Mouse (Mus musculus) left cerebral cortex, adult 9 months (tissue): ENCODE measurements around the gene Ncor2.

Source experiments
- DNase-seq, 2 experiments: peaks; one replicate each; pipeline ENCODE4 v3.0.0; 2022; ENCODE audit warnings: low spot score in 2 of 2

Ncor2 gene

DNA sequence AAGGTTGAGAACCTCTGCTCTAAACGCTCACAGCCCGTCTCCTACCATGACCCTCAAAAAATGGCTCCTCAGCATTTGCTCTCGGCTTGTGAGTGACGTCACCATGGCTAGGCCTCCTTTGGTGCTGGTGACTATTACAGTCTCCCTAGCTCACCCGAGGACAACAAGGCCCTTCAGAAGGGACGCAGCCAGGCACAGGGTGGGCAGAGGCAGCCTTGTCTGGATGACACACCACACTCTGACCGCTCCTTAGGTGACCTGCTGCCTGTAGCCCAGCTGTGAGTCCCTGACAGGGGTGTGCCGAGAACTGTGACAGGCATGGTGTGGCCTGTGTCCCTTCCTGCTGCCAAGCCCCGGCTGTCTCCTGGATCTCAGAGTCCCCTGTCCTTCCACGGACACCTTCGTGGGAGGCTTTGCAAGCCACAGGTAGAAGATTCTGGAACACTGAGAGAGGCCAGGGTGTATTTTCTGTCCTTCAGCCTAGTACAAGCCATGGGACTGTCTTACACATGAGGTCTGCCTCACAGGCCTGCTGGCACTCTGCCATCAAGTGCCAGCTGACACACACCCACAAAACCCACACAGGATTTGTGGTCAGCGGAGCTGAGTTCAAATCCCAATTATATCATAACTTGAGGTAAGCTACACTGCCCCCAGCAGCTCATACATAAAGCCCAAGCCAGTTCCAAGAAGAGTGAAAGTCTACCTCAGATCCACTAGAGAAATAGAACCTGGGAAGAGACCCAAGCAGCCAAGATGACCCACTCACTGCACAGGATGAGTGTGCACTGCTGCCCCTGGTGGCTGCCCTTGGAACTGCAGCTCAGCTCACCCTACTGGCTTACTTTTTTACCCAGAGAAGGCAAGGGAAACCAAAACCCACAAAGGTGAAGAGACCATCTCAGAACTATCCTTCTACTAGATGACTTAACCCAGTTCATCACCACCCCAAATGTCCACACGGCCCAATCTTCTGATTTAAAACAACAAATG is 112.2 kb downstream of the Ncor2 start:
- DNase-seq, result peak in 1 of 2 experiments; percentile 89

DNA sequence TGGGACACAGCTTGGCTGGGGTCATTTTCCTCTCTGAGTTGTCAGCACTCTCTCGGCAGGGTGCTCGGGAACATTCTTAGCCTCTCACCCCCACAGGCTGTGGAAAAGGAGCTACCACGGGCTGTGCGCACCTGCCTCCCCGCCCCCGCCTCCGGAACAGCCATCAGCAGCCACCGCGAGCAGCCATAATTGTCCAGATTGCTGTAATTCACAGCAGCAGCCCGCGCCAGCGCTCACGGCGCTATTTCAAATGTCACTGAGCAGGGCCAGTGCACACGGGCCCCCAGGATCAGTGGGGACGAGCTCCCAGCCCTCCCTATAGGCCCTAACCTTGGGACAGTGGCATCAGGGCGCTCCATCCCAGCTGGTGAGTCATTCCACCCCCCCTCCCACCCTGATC is 116.0 kb downstream of the Ncor2 start:
- peak in 1 of 2 experiments; percentile 73 for DNase-seq

DNA sequence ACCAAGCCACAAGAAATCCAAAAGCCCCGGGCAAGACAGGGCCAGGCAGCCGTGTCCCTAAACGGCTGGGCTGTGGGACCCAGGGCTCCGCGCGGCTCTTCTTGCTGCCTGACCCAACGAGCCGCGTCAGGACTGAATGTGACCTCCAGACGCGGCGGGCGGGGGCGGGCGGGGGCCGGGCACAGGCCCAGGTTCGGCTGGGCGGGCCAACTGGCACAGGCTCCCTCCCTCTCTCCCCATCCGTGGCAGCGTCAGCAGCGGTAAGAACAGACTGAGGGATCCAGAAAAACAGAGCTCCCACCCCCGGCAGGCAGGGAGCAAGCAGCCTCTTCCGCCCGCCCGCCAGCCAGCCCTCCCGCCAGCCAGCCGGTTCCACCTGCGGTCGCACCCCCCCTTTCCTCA is 120.8 kb downstream of the Ncor2 start:
- DNase-seq, result peak; percentile 69 to 76

DNA sequence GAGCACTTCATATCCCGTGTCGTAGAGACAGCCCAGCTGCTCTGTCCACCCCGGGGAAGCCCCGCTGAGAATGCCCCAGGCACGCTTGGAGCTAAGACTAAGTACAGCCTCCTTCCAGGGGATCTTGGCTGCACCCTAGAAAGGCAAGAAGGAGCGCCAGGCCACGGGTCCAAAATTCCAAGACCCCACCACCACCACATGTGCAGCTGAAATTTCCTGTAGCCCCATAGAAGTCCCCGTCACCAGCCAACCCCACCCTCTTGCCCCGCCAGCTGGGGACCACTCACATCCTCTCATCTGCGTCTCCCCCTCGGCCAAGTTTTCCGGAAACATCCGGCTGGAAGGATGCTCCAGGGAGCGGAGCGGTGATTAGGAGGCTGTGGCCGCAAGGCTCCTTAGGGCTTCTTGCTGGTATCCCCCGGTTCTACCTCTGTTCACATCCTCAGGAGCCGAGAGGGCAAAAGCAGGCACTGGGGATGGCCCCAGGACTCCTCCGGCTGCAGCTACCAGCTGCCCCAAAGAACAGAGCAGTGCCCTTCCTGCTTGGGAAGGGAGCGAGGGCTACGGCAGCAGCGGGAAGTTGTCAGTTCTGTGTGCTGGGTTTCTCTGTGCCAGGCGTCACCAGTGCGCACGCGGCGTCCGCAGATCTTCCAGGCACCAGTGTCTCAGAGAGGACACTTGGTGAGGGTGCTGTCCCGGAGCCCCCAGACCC is 121.3 kb downstream of the Ncor2 start:
- no peak for DNase-seq

DNA sequence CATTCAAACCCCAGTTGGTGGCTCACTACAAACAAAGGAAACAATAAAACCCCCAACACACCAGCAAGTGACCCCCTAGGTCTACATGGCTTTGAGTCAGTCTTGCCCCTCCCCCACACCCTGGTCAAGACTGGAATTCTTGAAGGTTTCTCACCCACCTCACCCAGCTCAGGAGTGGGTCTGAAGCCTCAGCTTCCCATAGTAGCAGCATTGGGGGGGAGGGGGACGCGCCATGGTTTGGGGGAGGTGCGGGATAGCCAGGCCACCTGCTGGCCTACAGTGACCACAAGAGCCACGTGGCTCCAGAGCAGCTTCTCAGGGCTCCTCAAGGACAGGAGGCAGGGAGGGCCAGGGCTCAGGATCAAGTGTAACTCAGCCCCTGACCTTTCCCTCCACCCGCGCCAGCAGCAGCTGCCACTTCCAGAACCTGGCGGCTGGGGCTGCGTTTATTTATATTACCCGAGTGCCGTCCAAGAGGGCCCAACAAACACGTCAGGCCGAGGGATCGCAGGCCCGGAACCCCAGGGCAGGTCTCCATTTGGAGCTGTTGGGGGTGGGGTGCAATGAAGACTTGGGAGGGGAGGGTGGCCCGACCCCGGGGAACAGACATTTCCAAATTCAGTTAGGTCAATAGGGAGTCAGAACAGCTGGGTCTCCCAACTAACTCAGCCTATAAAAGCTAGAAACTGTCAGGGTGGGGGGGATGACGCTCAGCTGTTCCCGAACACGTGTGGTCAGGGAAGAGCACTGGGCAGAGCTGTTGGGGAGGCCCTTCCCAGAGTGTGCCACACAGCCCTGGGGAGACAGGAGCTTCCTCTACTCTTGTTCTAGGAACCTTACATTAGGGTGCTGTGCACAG is 122.1 kb downstream of the Ncor2 start:
- no peak for DNase-seq

DNA sequence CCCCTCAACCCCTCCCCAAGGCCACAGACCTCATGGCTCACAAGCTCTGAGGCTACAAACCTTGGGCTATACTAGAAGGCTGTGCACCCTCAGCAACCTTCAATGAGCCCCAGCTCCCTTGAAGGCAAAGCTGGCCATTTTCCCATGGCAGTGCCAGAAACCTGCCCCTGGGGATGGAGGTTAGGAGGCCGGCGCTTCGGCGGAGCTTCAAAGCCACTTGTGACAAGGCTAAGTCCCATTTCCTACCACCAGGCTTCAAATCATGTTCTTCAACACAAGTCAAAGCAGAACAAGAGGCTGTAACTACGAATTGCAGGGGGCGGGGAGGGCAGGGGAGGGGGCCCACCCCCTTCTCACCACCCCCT is 122.7 kb downstream of the Ncor2 start:
- DNase-seq, result no peak

DNA sequence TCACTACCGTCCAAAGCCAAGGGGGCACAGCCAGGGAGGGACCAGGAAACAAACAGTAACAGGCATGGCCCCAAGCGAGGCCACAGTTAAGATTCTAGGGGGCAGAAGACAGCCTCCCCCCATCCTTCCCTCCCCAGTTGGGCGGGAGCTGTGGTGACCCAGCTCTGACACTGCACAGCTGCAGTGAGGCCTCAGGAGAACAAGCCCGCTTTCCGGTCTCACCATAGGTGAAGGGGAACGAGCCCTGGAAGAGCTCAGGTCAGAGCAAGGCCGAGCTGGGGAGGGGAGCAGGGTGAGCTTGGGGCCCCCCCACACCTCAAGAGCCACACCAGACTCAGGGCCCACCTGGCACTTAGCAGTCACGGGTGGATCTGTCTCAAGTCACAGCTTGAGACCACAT is 123.1 kb downstream of the Ncor2 start:
- DNase-seq, result no peak

DNA sequence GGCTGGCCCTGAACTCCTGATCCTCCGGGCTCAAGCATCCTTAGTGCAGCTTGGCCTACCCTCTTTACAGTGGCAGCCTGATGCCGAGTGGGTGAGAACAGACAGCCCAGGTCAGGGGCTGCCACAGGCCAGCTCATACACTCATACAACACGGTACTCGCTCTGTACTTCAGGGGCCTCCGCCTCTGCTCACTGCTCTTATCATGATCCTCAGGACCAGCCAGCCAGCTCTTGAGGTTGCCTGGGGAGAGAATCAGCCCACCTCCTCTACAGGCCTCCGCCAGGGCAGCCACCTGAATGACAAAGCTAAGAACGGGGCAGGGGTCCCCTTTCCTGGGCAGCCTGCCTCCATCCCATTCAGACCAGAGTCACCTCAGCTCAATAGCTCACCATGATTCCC is 125.4 kb downstream of the Ncor2 start:
- DNase-seq, result no peak

DNA sequence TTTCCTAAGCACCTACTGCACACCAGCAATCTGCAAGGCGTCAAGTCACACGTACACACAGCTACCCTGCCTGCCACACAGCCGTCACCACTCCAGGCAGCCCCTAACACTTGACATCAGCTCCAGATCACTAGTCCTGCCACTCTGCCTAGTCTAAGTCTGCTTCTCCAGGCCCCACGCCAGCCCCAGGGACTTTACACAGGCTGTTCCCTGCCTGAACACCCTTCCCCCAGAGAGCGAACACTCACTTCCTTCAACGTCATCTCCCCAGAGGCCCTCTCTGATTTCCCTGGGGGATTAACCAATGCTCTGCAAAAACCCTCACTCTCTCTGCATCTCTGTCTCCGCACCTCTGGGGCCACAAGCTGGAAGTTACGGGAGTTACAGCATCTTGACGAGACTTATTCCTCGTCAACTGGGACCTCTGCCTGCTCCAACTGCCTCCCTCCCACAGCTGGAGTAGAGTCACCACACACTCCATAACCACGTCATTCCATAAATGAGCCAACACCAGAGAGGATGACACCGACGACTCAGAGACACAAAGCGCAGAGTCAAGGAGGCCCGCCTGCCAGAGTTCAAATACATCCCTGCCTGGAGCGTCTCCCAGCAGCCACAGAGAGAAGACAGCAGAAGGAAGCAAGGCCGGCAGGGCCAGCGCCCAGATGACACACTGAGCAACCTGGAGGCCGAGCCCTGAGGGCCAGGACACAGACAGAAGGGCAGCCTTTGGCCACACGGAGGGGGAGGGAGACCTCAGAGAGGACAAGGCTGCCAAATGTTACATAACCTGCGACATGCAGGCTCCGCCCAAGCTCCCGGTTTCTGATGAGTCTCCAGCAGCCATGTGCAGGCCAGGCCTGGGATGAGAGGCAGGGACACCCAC is 126.2 kb downstream of the Ncor2 start:
- peak in 1 of 2 experiments; percentile 60 for DNase-seq

DNA sequence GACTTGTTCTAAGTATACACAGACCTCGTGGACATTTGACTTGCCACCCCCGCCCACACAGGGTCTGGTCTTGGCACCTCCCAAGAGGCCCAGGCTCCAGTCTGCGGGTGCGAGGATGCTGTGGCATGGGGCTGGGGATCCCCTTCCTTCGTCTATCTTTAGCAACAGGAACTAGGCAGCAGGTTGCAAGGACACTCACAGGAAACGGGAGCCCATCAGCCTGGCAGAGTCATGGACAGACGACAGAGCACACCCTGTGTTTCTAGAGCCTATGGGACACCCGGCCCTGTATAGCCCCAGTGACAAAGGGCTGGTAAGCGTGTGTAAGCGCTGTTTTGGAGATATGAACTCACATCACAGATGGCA is 126.8 kb downstream of the Ncor2 start:
- DNase-seq, result peak in 1 of 2 experiments; percentile 55

DNA sequence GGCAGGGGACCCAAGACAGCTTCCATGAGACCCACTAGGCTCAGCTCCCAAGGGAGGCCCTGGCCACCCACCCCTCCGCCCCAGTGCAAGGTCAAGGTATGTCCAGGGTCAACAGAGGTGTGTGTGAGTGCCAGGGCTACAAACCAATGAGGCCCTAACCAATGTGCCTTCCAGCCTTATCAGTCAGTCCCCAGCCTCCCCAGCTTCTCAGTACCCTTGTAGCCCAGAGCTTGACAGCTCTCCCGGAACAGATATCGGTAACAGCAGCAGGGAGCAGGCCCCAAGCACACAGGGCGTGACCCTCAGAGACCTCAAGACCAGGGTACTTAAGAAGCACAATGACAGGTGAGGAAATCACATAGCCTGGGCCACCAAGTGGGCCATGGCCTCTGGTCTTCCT is 129.5 kb downstream of the Ncor2 start:
- DNase-seq, result no peak

DNA sequence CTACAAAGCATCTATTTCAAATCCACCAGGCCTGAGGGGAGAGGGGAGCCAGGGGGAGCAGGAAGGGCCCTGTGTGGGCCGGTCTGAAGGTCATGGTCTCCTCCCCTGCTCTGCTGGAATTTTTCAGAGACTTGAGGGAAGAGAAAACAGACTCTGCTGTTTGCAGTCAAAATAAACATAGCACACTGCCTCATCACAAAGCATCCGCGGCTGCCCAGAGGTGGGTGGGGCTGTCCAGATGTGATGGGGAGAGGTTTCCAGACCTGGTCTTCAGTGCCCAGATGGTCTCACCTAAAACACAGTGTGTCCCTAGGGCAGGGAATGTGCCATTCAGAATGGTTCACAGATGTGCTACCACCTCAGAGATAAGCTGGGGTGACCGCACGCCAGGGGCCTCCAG is 132.6 kb downstream of the Ncor2 start:
- no peak for DNase-seq

DNA sequence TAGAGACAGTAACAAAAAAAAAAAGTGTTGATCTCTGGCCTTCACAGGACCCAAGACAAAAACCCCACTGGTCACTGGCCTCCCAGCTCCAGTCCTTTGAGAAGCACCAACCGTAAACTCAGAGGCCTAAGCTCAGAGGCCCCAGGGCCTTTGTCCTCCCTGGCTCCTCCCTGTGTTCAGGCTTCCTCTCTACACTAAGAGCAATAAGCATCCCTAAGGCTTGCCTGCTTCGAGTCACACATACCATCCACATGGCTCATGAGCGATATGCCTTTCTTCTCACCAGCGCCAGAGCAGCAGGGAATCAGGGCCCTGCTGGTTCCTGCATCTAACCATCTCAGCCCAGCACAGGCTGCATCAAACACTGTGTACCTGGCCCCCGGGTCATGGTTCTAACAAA is 133.8 kb downstream of the Ncor2 start:
- DNase-seq, result no peak

DNA sequence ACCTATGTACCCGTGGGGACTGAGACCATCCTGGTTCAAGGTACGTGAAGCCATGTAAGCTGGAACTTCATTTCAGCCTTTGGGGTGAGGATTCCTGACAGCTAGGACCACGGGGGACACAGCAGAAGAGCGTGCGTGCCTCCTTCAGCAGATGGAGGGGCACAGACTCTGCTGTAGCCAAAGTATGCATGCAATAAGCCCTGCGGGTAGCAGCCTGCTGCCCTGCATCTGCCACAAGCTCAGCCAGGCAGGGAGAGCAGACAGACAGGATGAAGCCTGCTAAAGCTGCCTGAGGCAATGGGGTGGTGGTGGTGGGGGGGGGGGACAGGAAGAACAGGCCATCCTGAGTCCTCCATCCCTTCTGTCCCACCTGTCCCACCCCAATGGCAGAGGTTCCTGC is 135.6 kb downstream of the Ncor2 start:
- no peak for DNase-seq

DNA sequence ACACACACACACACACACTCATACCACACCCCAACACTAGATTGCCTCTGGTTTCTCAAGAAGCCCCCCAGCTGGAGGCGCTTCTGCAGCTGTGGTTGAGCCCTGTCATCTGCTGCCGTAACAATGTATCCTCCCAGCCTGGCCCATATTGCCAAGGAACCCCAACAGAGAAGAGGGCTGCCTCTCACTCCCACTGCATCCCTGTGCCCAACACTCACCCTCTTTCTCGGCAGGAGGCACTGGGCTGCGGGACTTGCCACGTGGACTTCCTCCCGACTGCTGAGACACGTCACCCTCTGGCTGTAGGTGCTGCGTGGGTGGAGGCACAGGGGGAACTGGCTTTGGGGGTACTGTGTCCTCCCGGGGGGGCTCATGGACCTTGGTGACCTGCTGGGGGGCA is 137.4 kb downstream of the Ncor2 start:
- DNase-seq, result peak in 1 of 2 experiments; percentile 42

DNA sequence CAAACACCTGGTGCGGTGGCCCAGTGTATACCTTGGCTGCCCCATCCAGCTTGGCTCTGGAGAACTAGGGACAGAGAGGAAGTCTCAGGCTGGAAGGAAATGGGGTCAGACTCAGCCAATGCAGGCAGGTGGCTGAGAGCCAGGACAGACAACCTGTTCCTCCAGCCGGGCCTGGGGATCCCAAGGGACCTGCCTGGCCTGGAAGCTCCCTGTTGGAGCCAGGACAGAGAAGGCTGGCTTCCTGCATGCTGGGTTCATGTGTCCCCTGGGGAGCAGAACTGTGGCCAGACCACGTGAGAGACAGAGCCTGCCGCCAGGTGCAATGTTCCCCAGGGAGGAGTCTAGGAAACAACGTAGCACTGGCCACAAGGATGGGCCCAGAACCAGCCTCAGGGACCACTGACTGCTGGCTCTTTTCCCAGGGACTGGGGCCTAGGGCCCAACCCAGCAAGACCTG is 138.9 kb downstream of the Ncor2 start:
- no peak for DNase-seq

DNA sequence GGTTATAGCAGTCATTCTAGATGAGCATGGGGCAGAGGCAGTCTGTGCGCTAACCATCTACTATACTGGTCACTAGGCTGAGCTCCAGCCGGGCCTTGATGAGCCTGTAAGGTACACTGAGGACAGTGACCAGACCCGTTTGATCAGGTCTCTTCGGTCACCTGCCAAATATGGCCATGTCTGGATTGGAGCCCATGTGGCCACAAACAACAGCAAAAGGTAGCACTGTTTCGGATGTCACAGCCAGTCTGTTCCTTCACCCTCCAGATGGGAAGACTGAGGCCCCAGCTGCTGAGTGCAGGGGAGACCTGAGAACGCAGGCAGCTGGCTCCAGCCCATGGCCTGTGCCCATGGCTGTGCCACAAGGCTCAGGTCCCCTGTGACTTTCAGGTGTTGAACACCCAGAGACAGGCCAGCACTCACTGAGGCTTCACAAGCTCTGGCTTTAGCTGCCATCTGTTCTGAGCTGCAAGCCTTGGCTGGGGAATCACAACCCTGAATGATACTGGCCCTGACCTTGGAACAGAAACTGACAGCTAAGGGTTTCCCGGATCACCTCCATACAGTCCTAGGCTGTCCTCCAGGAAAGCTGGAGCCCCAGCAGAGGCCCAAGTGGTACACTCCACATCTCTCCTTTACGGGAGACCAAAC is 139.5 kb downstream of the Ncor2 start:
- DNase-seq, result no peak

DNA sequence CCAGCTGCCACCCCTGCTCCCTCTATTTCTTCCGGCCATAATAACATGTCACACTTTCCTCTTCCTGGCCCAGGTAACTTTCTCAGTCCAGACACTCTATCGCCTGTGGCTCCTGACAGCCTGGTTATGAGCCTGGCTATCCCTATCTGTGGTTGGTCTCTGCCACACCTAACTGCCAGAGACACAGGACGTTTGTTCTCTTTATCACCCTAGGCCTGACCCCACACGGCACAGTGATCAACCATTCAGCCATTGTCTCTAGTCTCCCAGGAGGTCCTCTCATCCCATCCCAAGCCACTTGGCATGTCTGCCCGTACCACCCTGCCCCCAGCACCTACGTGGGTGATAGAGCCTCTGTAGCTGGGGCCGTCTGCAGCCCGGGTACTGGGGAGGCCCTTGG is 142.5 kb downstream of the Ncor2 start:
- DNase-seq, result no peak

DNA sequence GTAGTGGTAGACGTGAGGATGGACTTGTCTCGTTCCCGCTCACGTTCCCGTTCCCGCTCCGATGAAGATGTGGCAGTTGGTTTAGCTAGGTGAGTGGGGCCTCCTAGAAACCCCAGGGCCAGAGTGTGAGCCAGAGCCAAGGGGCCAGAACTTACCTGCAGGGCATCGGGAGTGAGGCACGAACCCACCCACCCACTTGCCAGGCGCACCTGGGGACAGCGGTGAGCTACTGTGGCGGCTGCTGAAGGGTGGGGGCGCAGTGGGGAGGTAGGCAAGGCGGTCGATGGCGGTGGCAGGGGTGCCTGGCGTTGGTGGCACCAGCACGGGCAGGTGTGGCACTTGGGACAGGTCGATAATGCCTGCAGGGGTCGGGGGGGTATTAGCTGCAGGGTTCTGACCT is 150.1 kb downstream of the Ncor2 start:
- no peak for DNase-seq

DNA sequence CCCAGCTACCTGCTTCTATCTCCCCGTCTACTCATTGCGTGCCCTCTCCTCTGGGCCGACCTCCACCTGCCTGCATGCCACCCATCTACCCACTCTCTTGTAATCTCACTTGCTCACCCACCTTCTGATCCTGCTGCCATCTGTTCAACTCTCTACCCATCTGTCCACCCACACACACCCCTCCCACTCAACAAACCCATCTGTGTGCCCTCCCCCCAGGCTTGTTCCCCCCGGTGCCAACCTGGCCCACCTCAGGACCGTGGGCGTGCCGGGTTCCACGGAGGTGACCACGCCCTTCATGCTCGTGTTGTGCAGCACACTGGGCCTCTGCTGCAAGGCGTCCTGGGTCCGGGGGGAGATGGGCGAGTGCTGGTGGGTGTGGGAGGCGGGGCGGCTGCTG is 150.6 kb downstream of the Ncor2 start:
- peak in 1 of 2 experiments; percentile 45 for DNase-seq
